Mouse (Mus musculus): Measurements from ENCODE around the gene Wwox. TPM values are rescaled to one million over a fixed set of nuclear protein-coding genes. Genes with fewer than 3 reads are reported as not detected.

The Wwox gene
- total RNA-seq, 2 experiments from 2014 or later, result 4.6 to 4.8 TPM

DNA sequence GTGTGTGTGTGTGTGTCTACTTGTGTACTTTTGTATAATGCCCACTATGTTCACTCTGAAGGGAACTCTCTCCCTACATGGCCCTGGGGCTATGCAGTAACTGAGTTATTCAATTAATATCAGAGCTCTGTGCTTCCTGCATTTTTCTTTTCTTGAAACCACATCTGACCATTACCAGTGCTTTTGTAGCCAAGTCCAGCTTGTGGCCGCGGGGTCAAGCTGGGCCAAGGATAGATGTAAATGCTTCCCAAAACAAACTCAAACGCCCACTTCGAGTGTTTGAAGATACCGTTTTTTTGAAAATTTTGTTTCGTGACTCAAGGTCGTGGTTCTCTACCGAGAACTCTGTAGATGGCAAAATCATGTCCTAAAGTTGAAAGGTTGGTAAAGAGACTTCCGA, 337.2 kb downstream of the Wwox start:
- intact Hi-C loops (cut with DNase I), result no loop called here
- DNase-seq, result no peak

DNA sequence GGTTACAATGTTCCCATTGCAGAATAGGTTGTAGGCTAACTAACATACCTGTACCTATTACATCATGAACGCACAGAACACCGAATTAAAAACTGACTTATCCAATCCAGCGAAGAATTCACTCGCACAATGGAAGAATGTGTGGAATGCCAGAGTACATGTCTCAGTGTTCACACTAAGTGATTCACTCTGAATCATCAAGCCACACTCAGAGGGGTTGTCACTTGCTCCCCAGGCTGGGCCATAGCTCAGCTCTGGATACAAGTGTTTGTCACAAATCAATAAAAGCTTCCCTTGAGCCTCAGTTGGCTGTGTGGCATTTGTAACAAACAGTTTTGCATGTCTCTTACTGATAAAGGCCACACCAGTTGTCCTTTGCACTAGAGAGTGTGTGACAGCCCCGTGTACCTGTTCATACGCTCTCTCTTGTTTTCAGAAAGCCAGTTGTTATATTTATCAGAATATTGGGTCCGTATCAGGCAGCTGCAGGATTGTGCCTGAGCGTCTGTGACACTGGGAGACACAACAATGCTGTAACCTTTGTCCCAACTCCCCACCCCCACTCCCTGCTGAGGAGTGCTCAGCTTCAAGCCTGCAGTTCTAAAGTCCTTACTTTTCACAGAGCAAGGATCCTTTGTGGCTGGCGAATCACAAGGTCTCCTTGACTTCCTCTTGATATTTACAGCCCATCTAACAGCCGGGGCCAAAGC, 338.0 kb downstream of the Wwox start:
- no peak for DNase-seq
- intact Hi-C loops (cut with DNase I), result no loop called here

DNA sequence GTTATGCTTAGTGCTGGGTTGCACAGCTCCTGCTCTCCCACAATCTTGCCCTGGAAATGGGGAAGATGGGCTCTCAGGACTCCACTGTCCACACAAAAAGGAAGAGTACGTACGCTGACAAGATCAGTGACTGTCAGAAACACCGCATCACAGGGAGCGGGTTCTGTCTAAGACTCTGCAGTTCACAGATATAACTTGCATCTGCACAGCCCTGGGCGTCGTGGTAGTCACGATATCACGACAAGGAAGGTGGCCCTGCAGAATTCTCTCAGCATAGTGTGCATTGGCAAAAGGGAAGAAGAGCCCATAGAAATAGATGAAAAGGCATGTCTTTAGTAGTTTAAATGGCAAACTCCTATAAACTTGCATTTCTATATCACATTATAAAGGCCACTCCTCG, 339.5 kb downstream of the Wwox start:
- intact Hi-C loops (cut with DNase I), result no loop called here
- DNase-seq, result no peak

DNA sequence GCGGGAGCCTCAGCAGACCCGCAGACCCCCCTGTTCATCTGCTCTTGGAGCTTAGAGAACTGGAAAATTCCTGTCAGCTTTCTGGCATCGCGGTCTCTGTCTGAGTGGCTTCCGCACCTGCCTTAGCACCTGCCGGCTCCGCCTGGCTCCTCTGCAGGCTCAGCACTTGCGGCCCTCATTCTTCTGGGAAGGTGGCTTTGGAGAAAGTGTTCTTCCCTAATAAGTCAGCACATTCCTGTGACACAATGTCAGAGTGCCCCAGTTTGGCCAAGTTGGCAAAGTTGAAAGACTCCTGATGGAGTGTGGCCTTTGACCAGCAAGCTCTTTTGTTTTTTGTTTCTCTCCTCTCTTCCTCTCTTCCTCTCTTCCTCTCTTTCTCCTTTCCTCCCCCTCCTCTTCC, 343.9 kb downstream of the Wwox start:
- intact Hi-C loops (cut with DNase I), result no loop called here
- DNase-seq, result no peak

DNA sequence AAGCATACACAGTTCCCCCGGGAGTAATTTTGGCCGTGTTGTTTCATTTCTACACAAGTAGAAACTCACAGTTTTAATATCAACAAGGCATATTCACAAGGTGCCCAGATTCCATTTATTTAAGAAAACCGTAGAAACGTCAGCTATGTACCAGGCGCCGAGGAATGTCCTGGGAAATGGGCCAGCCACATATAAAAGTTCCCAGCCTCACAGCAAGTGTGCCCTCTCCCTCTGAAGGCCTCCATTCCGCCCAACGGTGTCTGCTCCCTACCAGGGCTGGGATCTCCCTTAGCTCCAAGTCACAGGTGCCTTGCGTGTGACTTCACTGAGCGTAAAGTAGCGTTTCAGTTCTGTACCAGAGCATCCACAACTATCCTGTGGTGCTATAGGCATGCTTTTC, 346.4 kb downstream of the Wwox start:
- DNase-seq, result no peak
- intact Hi-C loops (cut with DNase I), result no loop called here

DNA sequence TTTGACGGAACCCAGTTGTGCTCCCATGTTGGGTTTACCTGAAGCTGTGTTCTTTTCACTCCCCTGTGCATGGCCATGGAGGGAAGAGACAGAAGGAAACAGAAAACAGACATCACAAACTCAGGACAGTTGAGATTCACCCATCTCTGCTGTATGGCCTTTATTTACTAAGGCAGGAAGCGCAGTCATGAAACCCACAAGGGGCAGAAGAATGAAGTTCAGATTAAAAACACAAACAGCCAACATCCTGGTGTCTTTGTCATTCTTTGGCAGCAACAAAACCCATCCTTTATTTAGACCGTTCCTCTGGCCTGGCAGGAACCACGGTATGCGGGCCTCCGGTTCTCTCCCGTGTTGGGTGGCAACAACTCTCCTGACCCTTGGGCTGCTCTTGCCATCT, 350.2 kb downstream of the Wwox start:
- intact Hi-C loops (cut with DNase I), result no loop called here
- DNase-seq, result no peak

DNA sequence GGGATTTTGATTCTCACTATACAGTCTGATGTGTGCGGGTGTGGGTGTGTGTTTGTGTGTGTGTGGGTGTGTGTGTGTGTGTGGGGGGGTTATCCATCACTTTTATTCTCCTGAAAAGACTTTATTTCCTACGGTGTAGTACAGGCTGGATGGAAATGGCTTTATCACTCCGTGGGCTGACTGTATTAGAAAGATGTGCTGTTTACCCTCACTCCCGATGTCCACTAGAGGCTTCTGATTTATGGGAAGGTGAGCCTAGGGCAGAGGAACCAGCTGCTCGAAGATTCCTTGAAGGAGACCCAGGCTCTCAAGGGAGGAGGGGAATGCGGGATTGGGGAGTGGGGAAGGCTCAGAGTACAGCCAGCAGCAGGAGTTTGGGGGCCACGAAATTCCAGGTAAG, 351.3 kb downstream of the Wwox start:
- DNase-seq, result no peak
- intact Hi-C loops (cut with DNase I), result no loop called here

DNA sequence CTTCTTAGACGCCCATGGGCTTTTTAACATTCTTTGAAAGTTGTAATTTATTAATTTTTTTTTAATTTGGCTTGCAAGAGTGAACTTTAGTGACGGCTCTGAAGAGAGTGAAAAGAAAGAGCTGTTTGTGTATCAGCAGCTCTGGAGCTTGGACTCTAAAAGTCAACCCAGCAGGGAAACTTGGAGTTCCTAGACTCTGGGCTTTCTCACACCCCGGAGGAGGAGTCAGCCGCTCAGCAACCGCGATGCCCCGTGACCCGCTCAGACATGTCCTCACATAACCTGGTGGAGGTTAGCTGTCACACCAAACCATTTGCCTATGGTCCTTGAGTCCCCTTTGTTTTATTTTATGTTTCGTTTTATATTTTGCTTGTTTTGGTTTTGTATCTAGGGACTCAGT, 354.2 kb downstream of the Wwox start:
- intact Hi-C loops (cut with DNase I), result no loop called here
- no peak for DNase-seq

DNA sequence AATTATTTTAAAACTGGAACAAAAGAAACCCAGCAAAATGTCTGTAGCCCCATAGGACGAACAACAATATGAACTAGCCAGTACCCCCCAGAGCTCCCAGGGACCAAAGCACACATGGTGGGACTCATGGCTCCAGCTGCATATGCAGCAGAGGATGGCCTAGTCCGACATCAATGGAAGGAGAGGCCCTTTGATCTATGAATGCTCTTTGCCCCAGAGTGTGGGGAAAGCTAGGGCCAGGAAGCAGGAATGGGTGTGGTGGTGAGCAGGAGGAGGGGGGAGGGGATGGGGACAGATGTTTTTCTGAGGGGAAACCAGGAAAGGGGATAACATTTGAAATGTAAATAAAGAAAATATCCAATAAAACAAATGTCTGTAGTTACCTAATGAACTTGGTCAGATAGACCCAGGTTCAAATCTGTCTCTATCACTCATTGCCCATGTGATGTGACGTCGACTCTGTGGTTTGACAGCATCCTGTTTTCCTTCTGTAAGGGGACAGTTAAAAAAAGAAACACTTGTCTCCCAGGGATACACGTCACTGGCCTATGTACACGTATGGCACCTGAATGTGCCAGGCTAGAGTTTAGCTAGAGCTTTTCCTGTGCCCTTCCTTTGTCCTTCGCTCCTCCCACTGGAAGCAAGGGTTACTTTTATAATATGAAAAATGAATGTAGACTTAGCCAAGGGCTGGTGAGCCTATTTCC, 362.1 kb downstream of the Wwox start:
- DNase-seq, result no peak
- intact Hi-C loops (cut with DNase I), result no loop called here

DNA sequence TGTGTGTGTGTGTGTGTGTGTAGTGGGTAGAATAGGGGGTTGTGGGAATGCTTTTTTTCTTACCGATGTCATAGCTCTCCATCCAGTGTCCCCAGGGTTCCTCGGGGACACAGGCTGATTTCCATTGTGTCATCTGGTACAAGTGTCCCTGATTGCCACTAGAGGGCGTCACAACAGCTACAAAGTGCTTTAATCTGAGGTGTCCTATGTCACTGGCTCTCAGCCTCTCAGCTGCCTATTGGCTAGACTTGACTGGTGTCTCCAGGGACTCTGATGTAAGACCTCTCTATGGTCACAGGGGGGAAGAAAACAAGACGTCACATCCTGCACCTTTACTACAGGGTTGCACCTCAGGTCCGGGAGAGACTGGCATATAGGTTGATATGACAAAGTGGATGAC, 363.7 kb downstream of the Wwox start:
- intact Hi-C loops (cut with DNase I), result no loop called here
- DNase-seq, result no peak

DNA sequence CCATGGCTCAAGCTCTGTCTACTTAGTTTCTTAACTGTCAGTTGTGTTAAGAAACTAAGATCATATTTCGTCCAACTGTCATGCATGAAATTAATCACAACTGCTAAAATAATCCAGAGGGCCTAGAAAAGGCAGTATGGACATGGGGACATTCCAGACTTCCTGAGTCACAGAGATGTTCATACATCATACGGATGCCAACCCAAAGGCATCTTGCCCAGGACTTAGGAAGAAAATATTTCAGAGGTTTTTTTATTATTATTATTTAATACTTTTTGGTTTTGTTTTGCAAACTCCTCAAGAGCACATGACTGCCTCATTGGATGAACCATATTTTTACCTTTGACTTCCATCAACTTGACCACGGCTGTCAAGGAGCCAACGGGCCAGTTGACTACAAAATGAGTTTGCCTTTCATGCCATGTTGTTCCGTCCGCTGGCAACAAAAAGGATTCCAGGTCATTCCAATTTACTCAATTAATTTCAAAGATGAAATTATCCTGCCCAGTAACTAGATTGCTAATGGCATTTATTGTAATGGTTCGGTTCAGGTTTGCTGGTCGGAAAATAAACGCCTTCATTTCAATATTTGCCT, 367.5 kb downstream of the Wwox start:
- intact Hi-C loops (cut with DNase I), result no loop called here
- no peak for DNase-seq

DNA sequence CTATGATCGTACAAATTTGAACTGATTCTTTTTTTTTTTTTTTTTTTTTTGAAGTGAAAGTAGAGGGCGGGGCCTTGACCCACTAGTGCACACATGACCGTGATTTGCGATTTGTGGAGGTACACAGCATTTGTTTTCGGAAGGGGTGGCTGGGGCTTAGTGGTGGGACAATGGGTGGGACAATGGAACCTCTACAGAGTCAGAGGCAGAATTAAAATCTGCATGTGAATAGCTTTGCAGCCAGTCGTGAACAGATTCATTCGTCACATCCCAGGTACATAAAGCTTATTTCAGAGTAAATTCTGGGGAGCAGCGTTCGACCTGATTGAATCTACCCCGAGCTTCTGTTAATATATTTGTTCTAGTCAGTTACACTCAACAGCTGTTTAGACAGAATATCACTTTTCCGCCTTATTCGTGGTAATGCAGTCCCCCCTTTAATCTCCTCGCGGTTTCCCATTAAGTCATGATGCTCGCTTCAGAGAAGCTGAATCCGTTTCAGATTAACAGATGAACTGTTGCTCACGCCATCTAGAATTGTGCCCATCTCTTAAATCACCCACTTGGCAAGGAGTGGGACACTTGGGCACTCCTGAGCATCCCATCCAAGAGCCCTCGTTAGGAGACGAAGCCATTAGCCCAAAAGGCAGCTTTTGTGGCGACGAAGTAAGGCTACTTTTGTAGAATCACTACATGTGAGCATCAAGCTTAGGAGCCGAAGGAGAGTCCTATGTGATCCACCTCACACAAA, 368.4 kb downstream of the Wwox start:
- no peak for DNase-seq
- intact Hi-C loops (cut with DNase I), result no loop called here

DNA sequence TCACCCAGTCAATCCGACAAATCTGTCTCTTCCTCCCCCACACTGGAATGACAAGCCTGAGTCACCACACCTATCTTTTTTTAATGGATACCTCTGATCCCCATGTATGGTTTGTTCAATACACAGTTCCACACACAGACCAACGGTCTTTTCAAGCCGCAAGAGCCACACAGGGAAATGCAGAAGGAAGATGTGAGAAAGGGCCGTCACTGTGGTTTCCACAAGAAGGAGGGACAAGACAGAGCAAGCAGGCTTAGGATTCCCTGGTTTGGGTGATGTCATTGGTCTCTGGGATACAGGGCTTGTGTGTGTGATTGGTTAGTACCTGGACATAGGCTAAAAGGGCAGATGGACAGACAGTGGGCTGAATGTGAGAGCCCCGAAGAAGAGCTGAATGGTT, 371.0 kb downstream of the Wwox start:
- DNase-seq, result no peak
- intact Hi-C loops (cut with DNase I), result loop anchor here (5.0 kb wide), 1 partner anchor 38 kb away; no protein-coding TSS in a partner anchor

DNA sequence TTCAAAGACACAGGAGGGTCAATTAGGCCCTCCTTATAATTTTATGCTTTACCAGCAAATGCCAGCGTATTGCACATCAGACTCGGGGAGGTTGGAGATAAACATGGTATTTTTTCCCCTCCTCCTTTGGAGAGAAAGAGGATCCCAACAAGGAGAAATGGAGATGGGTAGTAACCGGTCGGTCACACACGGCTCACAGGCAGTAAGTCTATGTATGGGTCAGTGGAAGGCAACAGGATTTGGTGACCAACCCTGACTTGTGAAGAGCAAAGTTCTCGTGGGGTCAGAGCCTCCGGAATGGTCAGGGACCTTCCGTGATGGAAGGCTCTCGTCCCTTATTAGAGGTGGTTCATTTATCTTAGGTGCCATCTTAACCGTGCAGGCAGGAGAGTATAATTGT, 374.4 kb downstream of the Wwox start:
- intact Hi-C loops (cut with DNase I), result loop anchor here (5.0 kb wide), 1 partner anchor 42 kb away; no protein-coding TSS in a partner anchor
- no peak for DNase-seq

DNA sequence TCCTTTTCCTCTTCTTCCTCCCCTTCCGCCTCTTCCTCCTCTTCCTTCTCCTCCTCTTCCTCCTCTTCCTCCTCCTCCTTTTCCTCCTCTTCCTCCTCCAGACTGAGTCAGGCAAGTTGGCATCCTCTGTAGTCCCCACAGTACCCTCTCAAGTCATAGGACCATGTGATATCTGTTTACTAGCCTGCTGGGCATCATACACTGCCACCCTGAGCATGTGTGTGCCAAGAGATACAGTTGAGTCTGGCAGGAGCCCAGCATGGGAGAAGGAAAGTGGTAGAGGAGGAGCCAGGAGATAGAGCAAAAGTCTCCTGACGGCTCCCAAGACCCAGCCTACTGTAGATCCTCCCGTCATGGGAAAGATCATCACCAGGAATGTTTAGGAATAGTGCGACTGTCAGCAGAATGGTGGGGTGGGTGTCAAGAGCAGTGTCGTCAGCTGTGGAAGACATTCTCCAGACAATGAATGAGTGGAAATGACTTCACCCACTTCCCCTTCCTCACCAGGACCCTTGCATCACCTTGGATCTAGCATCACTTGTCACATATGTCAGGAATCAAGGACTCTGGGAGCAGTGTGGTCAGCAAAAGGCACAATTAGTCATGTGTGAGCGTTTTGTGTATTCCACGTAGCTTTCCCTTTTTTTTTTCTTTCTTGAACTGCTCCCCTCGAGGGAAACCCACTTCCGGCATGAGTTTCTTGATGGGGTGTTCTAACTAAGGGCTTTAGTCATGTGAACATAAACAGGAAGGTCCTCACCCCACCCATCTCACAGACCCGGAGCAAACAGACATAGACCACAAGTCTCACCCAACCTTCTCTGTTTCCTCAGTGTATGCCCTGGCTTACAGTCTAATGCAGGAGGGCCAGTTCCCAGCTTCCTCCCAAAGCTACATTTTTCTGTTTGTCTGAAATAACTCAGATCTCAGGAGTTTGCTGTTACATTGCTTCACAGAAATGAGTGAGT, 375.6 kb downstream of the Wwox start:
- intact Hi-C loops (cut with DNase I), result loop anchor here (5.0 kb wide), 1 partner anchor 43 kb away; no protein-coding TSS in a partner anchor
- no peak for DNase-seq

DNA sequence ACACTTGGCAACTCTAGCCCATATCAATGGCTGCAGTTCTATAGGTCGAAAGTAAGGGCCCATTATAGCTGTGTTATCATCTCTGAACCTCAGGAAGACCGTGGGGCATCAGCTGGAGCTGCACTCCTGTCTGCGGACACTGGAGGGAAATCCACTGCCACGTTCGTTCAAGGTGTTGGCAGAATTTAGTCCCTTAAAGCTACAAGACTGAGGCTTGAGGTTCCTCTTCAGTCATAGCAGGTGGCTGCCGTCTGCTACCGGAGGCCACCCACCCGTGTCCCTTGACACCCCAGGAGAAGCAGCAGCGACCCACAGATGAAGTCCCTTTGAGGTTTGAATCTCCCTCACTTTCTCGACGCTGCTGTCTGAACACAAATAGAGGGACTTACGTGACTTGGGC, 376.9 kb downstream of the Wwox start:
- DNase-seq, result no peak
- intact Hi-C loops (cut with DNase I), result no loop called here

DNA sequence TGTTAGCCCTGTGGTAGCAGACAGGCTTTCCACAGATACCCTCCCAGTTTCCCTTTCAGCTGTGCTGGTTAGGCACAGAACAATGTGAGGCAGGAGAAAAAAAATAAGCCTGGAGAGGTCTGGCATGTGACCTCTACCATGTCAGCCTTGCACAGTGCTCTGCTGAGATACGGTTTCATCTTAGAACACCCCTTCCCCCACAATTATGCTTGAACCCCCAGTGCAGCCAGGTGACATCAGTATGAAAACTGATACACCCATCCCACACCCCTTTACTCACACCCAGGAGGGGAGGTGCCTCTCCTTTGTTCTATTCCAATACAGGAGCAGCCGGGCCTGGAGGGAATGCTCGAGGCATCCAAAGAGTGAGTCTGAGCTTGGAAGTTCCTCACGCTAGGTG, 377.5 kb downstream of the Wwox start:
- no peak for DNase-seq
- intact Hi-C loops (cut with DNase I), result no loop called here

DNA sequence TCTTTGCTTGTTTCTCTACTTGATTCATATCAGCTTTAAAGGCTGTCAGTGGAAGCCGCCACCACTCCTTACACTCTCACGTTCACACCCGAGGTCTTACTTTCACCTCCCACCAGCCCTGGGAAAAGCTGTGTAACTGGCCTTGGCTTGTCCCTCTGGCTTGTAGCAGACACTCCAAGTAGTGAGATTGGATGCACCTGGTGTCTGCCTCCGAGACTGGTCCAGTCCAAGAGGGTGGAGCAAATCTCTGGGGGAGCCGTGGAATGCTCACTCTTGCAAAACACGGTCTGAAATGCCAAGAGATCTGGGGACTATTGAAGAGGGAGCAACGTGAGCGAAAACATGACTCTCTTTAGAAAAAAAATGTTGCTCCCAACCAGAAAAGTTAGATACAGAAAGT, 382.1 kb downstream of the Wwox start:
- peak; percentile 56 to 67 for DNase-seq
- intact Hi-C loops (cut with DNase I), result no loop called here

DNA sequence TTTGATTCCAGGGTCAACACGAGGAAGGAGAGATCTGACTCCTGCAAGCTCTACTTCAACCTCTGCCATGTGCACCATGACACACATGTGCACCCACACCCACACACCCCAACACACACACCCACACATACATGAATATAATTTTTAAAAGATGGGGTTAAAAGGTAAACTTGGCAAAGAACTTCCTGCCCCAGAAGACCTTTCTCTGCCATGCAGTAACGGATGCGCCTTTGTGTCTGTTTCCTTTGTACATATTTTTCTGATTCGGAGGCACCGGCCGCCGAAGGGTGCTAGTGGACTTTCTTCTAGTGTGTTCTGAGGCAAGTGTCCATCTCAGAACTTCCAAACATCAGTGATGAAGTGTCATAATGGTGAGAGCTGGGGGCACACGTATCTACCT, 386.0 kb downstream of the Wwox start:
- intact Hi-C loops (cut with DNase I), result no loop called here
- DNase-seq, result no peak

DNA sequence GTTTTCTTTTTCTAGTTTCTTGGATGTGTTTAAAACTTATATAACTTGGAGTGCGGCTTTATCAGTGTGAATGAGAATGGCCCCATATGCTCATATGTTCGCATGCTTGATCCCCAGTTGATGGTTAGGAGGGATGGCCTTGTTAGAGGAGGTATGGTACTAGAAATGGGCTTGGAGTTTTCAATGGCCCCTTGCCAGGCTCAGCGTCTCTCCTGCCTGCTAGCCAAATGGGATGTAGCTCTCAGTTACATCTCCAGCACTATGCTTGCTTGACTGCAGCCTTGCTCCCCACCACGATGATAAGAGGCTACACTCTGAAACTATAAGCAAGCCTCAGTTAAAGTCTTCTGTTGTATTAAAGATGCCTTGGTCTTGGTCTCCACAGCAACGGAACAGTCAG, 387.5 kb downstream of the Wwox start:
- intact Hi-C loops (cut with DNase I), result no loop called here
- DNase-seq, result no peak

Measured in heart, postnatal 36 days (tissue).